Mouse (Mus musculus): ENCODE data around the gene Olfr1326-ps1. TPM values are rescaled to one million over a fixed set of nuclear protein-coding genes. Genes with fewer than 3 reads are reported as not detected.

The Olfr1326-ps1 gene
- total RNA-seq (2014; rRNA removed) (not detected in 2 replicates), polyA plus RNA-seq (2015; fragmentation: Nextera tagmentation; extraction: Ambion mirVana) (not detected in 2 replicates)

DNA sequence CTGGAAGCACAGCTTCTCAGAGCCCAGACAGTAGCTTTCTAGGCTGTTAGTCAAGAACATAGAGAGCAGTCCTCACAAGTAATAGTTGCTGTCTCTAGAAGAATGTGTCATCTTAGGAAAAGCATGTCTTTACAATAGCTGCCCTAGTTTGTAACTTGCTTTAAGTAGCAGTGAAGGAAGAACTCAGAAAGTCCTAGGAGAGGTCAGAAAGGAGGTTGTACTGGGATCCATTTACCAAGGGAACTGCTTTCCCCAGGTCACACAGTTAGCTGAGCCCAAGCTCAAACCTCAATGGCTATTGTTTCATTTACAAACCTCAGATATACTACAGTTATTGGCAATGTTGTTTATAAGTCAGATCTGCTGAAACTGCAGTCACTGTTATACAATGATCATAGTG, at the start of gene Olfr1326-ps1:
Gene Olfr1326-ps1 (minus strand): TSS at position 101 of the 400 bp plus-strand sequence.
- DNase-seq (ENCODE audit: low spot score) (no peak), ATAC-seq (no peak)
- no peaks in the 10 kb centered on the region for H3K27me3 ChIP-seq (ENCODE audit: insufficient read depth, low read length)
- no peak within 1 kb of the TSS for H3K4me2 ChIP-seq (ENCODE audit: low read depth, low read length)
- H3K9ac ChIP-seq (replicated peaks; ENCODE audit: low read length), result no peak within 1 kb of the TSS
- no peaks in the 10 kb centered on the region for H3K9me3 ChIP-seq (ENCODE audit: low read length)
- no peaks in the 10 kb centered on the region for H3K4me1 ChIP-seq (ENCODE audit: insufficient read depth, low read length)
- H3K4me3 ChIP-seq (ENCODE audit: low read length), result no peak within 1 kb of the TSS
- TF ChIP-seq CTCF (IDR thresholded peaks at IDR 0.05; ENCODE audit: low read depth), result no peak
- H3K36me3 ChIP-seq (ENCODE audit: insufficient read depth, low read length), result no peaks in the 10 kb centered on the region
- no peak within 1 kb of the TSS for H3K27ac ChIP-seq

DNA sequence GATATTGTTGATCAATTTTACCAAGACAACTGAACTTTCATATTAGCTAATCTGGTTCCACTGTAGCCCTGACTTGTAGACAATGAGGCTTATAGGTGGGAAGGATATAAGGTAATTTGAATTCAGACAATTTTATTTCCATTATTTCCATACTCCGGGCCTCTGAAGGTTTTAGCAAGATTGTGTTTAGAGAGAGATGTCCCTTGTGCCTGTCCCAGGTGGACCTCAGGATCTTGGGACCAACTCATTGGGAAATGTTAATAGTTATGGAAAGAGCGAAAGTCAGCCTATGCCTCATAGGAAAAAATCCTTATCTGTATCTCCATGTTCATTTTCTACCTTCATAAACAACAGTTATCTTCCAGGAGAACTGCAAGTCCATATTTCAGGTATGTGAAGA, 17.7 kb upstream of the Olfr1326-ps1 start, which contains the start of gene Olfr1325:
Gene Olfr1325 (plus strand): TSS at position 301 of the 400 bp plus-strand sequence.
- WGBS, result 87% methylated on average over 2 of the region's 2 CpGs
- ATAC-seq (no peak), DNase-seq (ENCODE audit: low spot score) (no peak)

More for the DNA sequence above, 17.7 kb upstream of the Olfr1326-ps1 start, which contains the start of gene Olfr1325:
- TF ChIP-seq CTCF (IDR thresholded peaks at IDR 0.05; ENCODE audit: low read depth), result no peak
- no peaks in the 10 kb centered on the region for H3K9me3 ChIP-seq (ENCODE audit: low read length)
- H3K27me3 ChIP-seq (ENCODE audit: insufficient read depth, low read length), result no peaks in the 10 kb centered on the region
- H3K36me3 ChIP-seq (ENCODE audit: insufficient read depth, low read length), result no peaks in the 10 kb centered on the region
- no peaks in the 10 kb centered on the region for H3K4me1 ChIP-seq (ENCODE audit: insufficient read depth, low read length)
- H3K4me3 ChIP-seq (ENCODE audit: low read length), result no peak within 1 kb of the TSS
- no peak within 1 kb of the TSS for H3K9ac ChIP-seq (replicated peaks; ENCODE audit: low read length)
- no peak within 1 kb of the TSS for H3K4me2 ChIP-seq (ENCODE audit: low read depth, low read length)
- H3K27ac ChIP-seq, result no peak within 1 kb of the TSS

Other genes with a start within 250 kb of the Olfr1326-ps1 start
- gene Plxna3, start 245.8 kb downstream of the Olfr1326-ps1 start, total RNA-seq (2014; rRNA removed), result 124 and 149 TPM in 2 replicates
- 17.9 and 20.1 TPM in 2 replicates for gene Plxna3, start 245.8 kb downstream of the Olfr1326-ps1 start, polyA plus RNA-seq (2015; fragmentation: Nextera tagmentation; extraction: Ambion mirVana)
- 34.2 and 56.9 TPM in 2 replicates for gene Lage3, start 221.3 kb downstream of the Olfr1326-ps1 start, total RNA-seq (2014; rRNA removed)
- 76.4 and 78.1 TPM in 2 replicates for gene Lage3, start 221.3 kb downstream of the Olfr1326-ps1 start, polyA plus RNA-seq (2015; fragmentation: Nextera tagmentation; extraction: Ambion mirVana)
- gene Ubl4a, start 201.7 kb downstream of the Olfr1326-ps1 start, total RNA-seq (2014; rRNA removed), result 45.5 and 51.8 TPM in 2 replicates
- gene Ubl4a, start 201.7 kb downstream of the Olfr1326-ps1 start, polyA plus RNA-seq (2015; fragmentation: Nextera tagmentation; extraction: Ambion mirVana), result 70.7 and 71.8 TPM in 2 replicates
- 4.5 and 5.9 TPM in 2 replicates for gene Slc10a3, start 201.5 kb downstream of the Olfr1326-ps1 start, total RNA-seq (2014; rRNA removed)
- 5.6 and 6.3 TPM in 2 replicates for gene Slc10a3, start 201.5 kb downstream of the Olfr1326-ps1 start, polyA plus RNA-seq (2015; fragmentation: Nextera tagmentation; extraction: Ambion mirVana)
- gene Fam3a, start 181.6 kb downstream of the Olfr1326-ps1 start, total RNA-seq (2014; rRNA removed), result 30.4 and 39.9 TPM in 2 replicates
- gene Fam3a, start 181.6 kb downstream of the Olfr1326-ps1 start, polyA plus RNA-seq (2015; fragmentation: Nextera tagmentation; extraction: Ambion mirVana), result 31.1 and 34.0 TPM in 2 replicates
- gene Ikbkg, start 181.6 kb downstream of the Olfr1326-ps1 start, total RNA-seq (2014; rRNA removed), result 23.8 and 25.4 TPM in 2 replicates
- gene Ikbkg, start 181.6 kb downstream of the Olfr1326-ps1 start, polyA plus RNA-seq (2015; fragmentation: Nextera tagmentation; extraction: Ambion mirVana), result 12.1 and 13.8 TPM in 2 replicates
- 49.5 and 50.3 TPM in 2 replicates for gene G6pdx, start 145.7 kb downstream of the Olfr1326-ps1 start, total RNA-seq (2014; rRNA removed)
- gene G6pdx, start 145.7 kb downstream of the Olfr1326-ps1 start, polyA plus RNA-seq (2015; fragmentation: Nextera tagmentation; extraction: Ambion mirVana), result 39.1 and 42.6 TPM in 2 replicates
- not detected in 2 replicates for gene Gm6880, start 93.5 kb downstream of the Olfr1326-ps1 start, total RNA-seq (2014; rRNA removed)
- 0.33 TPM in 1 of 2 replicates, not detected in the other for gene Gm6880, start 93.5 kb downstream of the Olfr1326-ps1 start, polyA plus RNA-seq (2015; fragmentation: Nextera tagmentation; extraction: Ambion mirVana)
- gene Olfr1325, start 17.8 kb upstream of the Olfr1326-ps1 start, total RNA-seq (2014; rRNA removed), result not detected in 2 replicates
- not detected in 2 replicates for gene Olfr1325, start 17.8 kb upstream of the Olfr1326-ps1 start, polyA plus RNA-seq (2015; fragmentation: Nextera tagmentation; extraction: Ambion mirVana)
- gene Gm5640, start 70.7 kb upstream of the Olfr1326-ps1 start, total RNA-seq (2014; rRNA removed), result 0.18 TPM in 1 of 2 replicates, not detected in the other
- gene Gm5640, start 70.7 kb upstream of the Olfr1326-ps1 start, polyA plus RNA-seq (2015; fragmentation: Nextera tagmentation; extraction: Ambion mirVana), result 0.18 and 0.21 TPM in 2 replicates
- not detected in 2 replicates for gene Gm6890, start 166.0 kb upstream of the Olfr1326-ps1 start, total RNA-seq (2014; rRNA removed)
- gene Gm6890, start 166.0 kb upstream of the Olfr1326-ps1 start, polyA plus RNA-seq (2015; fragmentation: Nextera tagmentation; extraction: Ambion mirVana), result not detected in 2 replicates